Mouse (Mus musculus) heart, embryonic 15.5 days (tissue): ENCODE results near the gene Otud7a. TPM values are rescaled to one million over a fixed set of nuclear protein-coding genes. Genes with fewer than 3 reads are reported as not detected.

Source experiments
- ATAC-seq: fragments of 200-750 bp; cut with Nextera tagmentation; replicated peaks from 2 replicates; pipeline ENCODE4 v1.8.0; 2017; ENCODE audit warnings: low read depth, moderate TSS enrichment; ENCODE audit not compliant: insufficient number of reproducible peaks, insufficient read depth, low FRiP score
- H3K27ac ChIP-seq: fragments of 300-500 bp; sonication (generic); 2 replicates; pipeline ENCODE4 v1.5.1; 2015; ENCODE audit warnings: mild to moderate bottlenecking, inconsistent platforms
- H3K27me3 ChIP-seq: fragments of 300-500 bp; sonication (generic); 2 replicates; pipeline ENCODE4 v1.6.1; 2015; ENCODE audit warnings: inconsistent platforms
- H3K36me3 ChIP-seq: fragments of 300-500 bp; sonication (generic); 2 replicates; pipeline ENCODE4 v1.6.1; 2015; ENCODE audit warnings: mild to moderate bottlenecking, inconsistent platforms
- H3K4me1 ChIP-seq: fragments of 300-500 bp; sonication (generic); replicated peaks from 2 replicates; pipeline ENCODE4 v1.6.1; 2015; ENCODE audit warnings: inconsistent platforms
- H3K4me2 ChIP-seq: fragments of 300-500 bp; sonication (generic); 2 replicates; pipeline ENCODE4 v1.6.1; 2015; ENCODE audit warnings: inconsistent platforms, mild to moderate bottlenecking, moderate library complexity
- H3K4me3 ChIP-seq: fragments of 300-500 bp; sonication (generic); 2 replicates; pipeline ENCODE4 v1.5.1; 2015; ENCODE audit warnings: mild to moderate bottlenecking, inconsistent platforms
- H3K9ac ChIP-seq: fragments of 300-500 bp; sonication (generic); 2 replicates; pipeline ENCODE4 v1.6.1; 2015; ENCODE audit warnings: mild to moderate bottlenecking, inconsistent platforms
- H3K9me3 ChIP-seq: fragments of 300-500 bp; sonication (generic); replicated peaks from 2 replicates; pipeline ENCODE4 v1.6.1; 2016; ENCODE audit warnings: inconsistent platforms
- WGBS: fragments of 180-500 bp; shearing (Covaris S2); methylation state at CpG from one replicate; pipeline ENCODE4 v1.1.7; 2015; ENCODE audit warnings: mixed read lengths; 5-methylcytosine and 5-hydroxymethylcytosine counted together
- polyA plus RNA-seq: library from polyadenylated mRNA; unstranded; fragments of >200 nt; fragmentation: Nextera tagmentation; extraction: Ambion mirVana; gene quantifications from 2 replicates; pipeline ENCODE4 v1.2.1, GENCODE M21; 2015

Otud7a gene
- polyA plus RNA-seq, 1 experiment from 2014 or later: 0.18 TPM

GRCm38 (mm10) chr7:63789743-63790142 lies 345.2 kb downstream of the Otud7a start:
- Histone ChIP-seq H3K4me2 (no peak overlapping the region), H3K9ac (no peak overlapping the region), H3K27me3 (no peaks in the 10 kb centered on the region), H3K27ac (no peak overlapping the region), H3K9me3 (no peaks in the 10 kb centered on the region), H3K4me1 (no peaks in the 10 kb centered on the region), H3K36me3 (no peaks in the 10 kb centered on the region), H3K4me3 (no peak overlapping the region)
- ATAC-seq: no peak
- 82% methylated on average over 5 of the region's 5 CpGs for WGBS

GRCm38 (mm10) chr7:63796001-63796632 lies 351.6 kb downstream of the Otud7a start:
- H3K9ac ChIP-seq: no peak overlapping the region
- no peaks in the 10 kb centered on the region for H3K27me3 ChIP-seq
- no peaks in the 10 kb centered on the region for H3K36me3 ChIP-seq
- H3K4me1 ChIP-seq: no peaks in the 10 kb centered on the region
- ATAC-seq: no peak
- no peak overlapping the region for H3K4me2 ChIP-seq
- 26% methylated on average over 8 of the region's 8 CpGs for WGBS
- H3K4me3 ChIP-seq: no peak overlapping the region
- no peak overlapping the region for H3K27ac ChIP-seq
- H3K9me3 ChIP-seq: no peaks in the 10 kb centered on the region

DNA sequence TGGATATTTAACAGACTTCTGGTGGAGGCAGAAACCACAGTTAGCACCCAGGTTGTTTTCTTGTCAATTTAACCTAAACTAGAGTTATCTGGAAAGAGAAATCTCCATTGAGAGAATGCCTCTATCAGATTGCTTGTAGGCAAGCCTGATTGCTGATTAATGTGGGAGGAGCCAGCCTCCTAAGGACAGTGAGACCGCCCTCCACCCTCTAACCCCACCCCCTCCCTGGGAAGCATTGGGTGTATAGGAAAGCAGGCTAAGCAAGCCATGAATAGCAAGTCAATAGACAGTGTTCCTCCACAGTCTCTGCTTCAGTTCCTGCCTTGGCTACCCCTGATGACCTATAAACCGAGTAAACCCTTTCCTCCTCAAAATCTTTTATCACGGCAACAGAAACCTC lies 353.9 kb downstream of the Otud7a start:
- H3K27ac ChIP-seq: no peak overlapping the region
- no peak for ATAC-seq
- H3K4me3 ChIP-seq: no peak overlapping the region
- H3K4me2 ChIP-seq: no peak overlapping the region
- no peaks in the 10 kb centered on the region for H3K4me1 ChIP-seq
- 74% methylated on average over 3 of the region's 3 CpGs for WGBS
- H3K9ac ChIP-seq: no peak overlapping the region
- no peaks in the 10 kb centered on the region for H3K36me3 ChIP-seq
- no peaks in the 10 kb centered on the region for H3K9me3 ChIP-seq
- no peaks in the 10 kb centered on the region for H3K27me3 ChIP-seq

DNA sequence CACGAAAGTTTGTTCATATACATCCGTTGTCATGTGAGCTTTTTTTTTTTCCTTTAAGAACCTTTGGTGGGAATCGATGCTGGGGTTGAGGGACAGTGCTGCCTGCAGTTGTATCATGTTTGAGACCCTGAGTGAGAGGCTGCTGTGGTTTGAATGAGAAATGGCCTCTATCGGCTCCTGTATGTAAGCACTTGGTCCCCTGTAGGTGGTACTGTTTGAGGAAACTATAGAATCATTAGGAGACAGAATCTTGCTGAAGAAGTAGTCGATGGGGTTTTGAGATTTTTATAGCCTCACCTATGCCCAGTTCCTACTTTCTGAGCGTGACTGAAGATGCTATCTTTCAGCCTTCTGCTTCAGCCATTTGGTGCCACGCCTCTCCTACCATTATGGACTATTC lies 354.8 kb downstream of the Otud7a start:
- H3K27me3 ChIP-seq: no peaks in the 10 kb centered on the region
- no peaks in the 10 kb centered on the region for H3K36me3 ChIP-seq
- H3K4me3 ChIP-seq: no peak overlapping the region
- H3K9me3 ChIP-seq: no peaks in the 10 kb centered on the region
- H3K4me2 ChIP-seq: no peak overlapping the region
- ATAC-seq: no peak
- WGBS: 88% methylated on average over 7 of the region's 7 CpGs
- no peak overlapping the region for H3K27ac ChIP-seq
- no peak overlapping the region for H3K9ac ChIP-seq
- no peaks in the 10 kb centered on the region for H3K4me1 ChIP-seq

DNA sequence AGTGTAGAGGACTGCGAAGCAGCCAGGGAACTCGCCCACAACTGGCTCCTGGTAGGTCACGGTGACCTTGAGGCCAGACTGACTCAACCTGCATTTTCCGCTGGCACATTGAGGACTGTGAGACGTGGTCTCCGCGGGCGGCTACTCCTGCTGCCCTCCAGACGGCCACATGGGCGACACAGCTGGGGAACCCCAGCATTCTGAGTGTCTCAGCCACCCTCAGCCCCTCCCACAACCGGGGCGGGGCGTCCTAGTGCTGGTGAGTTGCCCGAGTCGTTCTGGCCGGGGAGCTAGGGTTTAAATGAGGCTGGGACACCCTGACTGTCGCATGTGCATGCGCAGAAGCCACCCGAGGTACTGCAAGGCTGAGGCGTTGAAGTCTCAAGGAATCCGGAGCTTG lies 358.2 kb downstream of the Otud7a start:
- 83% methylated on average over 21 of the region's 21 CpGs for WGBS
- Histone ChIP-seq H3K27me3 (no peaks in the 10 kb centered on the region), H3K36me3 (no peaks in the 10 kb centered on the region), H3K9ac (no peak overlapping the region), H3K4me1 (no peaks in the 10 kb centered on the region), H3K9me3 (no peaks in the 10 kb centered on the region), H3K27ac (no peak overlapping the region), H3K4me3 (no peak overlapping the region), H3K4me2 (no peak overlapping the region)
- no peak for ATAC-seq

Other genes with a start within 250 kb of the Otud7a start
- 0.35 and 1.3 TPM in 2 replicates for gene Chrna7, start 232.2 kb upstream of the Otud7a start, polyA plus RNA-seq